Mouse (Mus musculus): Measurements from ENCODE around the gene Taf1a. TPM values are rescaled to one million over a fixed set of nuclear protein-coding genes. Genes with fewer than 3 reads are reported as not detected.
"Not testable (repeated sequence)": the region's sequence is repeated elsewhere in the genome, so short reads cannot be mapped to it uniquely, and the experiment has no call there.

Taf1a gene
- total and polyA plus RNA-seq, 3 experiments, result 1.4 to 16.4 (median 10.7) TPM

- Histone ChIP-seq H3K36me3 (replicated peaks) (no peaks in the 10 kb centered on the region), H3K9me3 (replicated peaks) (peaks cover 6% of the 10 kb centered on the region), H3K4me1 (ENCODE audit: insufficient read depth, low read depth, low read length) (peaks cover 21% of the 10 kb centered on the region), H3K27me3 (ENCODE audit: insufficient read depth, low read length) (peaks cover 23% of the 10 kb centered on the region), H3K4me3 (ENCODE audit: low read depth, low read length) (0 out of 2 replicates have a peak overlapping the region, but pooled peaks have one; percentile 20)
- ATAC-seq (ENCODE audit: extremely low read depth, insufficient number of reproducible peaks, low FRiP score, poor library complexity, severe bottlenecking) (no peak), DNase-seq (ENCODE audit: low spot score) (no peak)
- TF ChIP-seq GATA1 (IDR thresholded peaks at IDR 0.05; ENCODE audit: borderline replicate concordance, low read length) (no peak), CTCF (IDR thresholded peaks at IDR 0.05; ENCODE audit: low read depth, low read length) (no peak), GATA2 (IDR thresholded peaks at IDR 0.05; ENCODE audit: borderline replicate concordance, low read depth, low read length) (no peak)
Measured at GRCm38 (mm10) chr1:183374728-183375127, 14.1 kb upstream of the Taf1a start.

GRCm38 (mm10) chr1:183377045-183377444, 11.7 kb upstream of the Taf1a start:
- Histone ChIP-seq H3K4me3 (ENCODE audit: low read depth, low read length) (no peak overlapping the region), H3K4me1 (ENCODE audit: insufficient read depth, low read depth, low read length) (peaks cover 14% of the 10 kb centered on the region; the same call in 1 of the 2 replicates), H3K27me3 (ENCODE audit: insufficient read depth, low read length) (peaks cover 21% of the 10 kb centered on the region), H3K9me3 (replicated peaks) (peaks cover 6% of the 10 kb centered on the region), H3K36me3 (replicated peaks) (no peaks in the 10 kb centered on the region)
- TF ChIP-seq CTCF (IDR thresholded peaks at IDR 0.05; ENCODE audit: low read depth, low read length) (no peak), POLR2AphosphoS5 (IDR thresholded peaks at IDR 0.05; ENCODE audit: insufficient replicate concordance, low read depth, low read length) (no peak), GATA1 (IDR thresholded peaks at IDR 0.05; ENCODE audit: borderline replicate concordance, low read length) (no peak), TAL1 (conservative IDR thresholded peaks at IDR 0.05; ENCODE audit: low read depth, low read length) (no peak), GATA2 (IDR thresholded peaks at IDR 0.05; ENCODE audit: borderline replicate concordance, low read depth, low read length) (no peak)
- ATAC-seq (ENCODE audit: extremely low read depth, insufficient number of reproducible peaks, low FRiP score, poor library complexity, severe bottlenecking) (no peak), DNase-seq (ENCODE audit: low spot score) (no peak)

GRCm38 (mm10) chr1:183378321-183378941, 10.3 kb upstream of the Taf1a start:
- peak; percentile 87 for ATAC-seq (ENCODE audit: extremely low read depth, insufficient number of reproducible peaks, low FRiP score, poor library complexity, severe bottlenecking)
- Histone ChIP-seq H3K27me3 (ENCODE audit: insufficient read depth, low read length) (peaks cover 21% of the 10 kb centered on the region), H3K36me3 (replicated peaks) (no peaks in the 10 kb centered on the region), H3K4me3 (ENCODE audit: low read depth, low read length) (no peak overlapping the region), H3K9me3 (replicated peaks) (peaks cover 6% of the 10 kb centered on the region), H3K4me1 (ENCODE audit: insufficient read depth, low read depth, low read length) (peaks cover 14% of the 10 kb centered on the region; the same call in 1 of the 2 replicates)
- TF ChIP-seq CTCF (IDR thresholded peaks at IDR 0.05; ENCODE audit: low read depth, low read length) (no peak), POLR2AphosphoS5 (IDR thresholded peaks at IDR 0.05; ENCODE audit: insufficient replicate concordance, low read depth, low read length) (no peak), TAL1 (conservative IDR thresholded peaks at IDR 0.05; ENCODE audit: low read depth, low read length) (no peak), GATA1 (IDR thresholded peaks at IDR 0.05; ENCODE audit: borderline replicate concordance, low read length) (no peak), GATA2 (IDR thresholded peaks at IDR 0.05; ENCODE audit: borderline replicate concordance, low read depth, low read length) (no peak)
- no peak for DNase-seq (ENCODE audit: low spot score)

- H3K27me3 ChIP-seq (ENCODE audit: insufficient read depth, low read length), result peaks cover 22% of the 10 kb centered on the region
- DNase-seq (ENCODE audit: low spot score); ATAC-seq (ENCODE audit: extremely low read depth, insufficient number of reproducible peaks, low FRiP score, poor library complexity, severe bottlenecking): not testable (repeated sequence)
Measured at GRCm38 (mm10) chr1:183379376-183379775, 9.4 kb upstream of the Taf1a start.

GRCm38 (mm10) chr1:183381816-183382215, 7.0 kb upstream of the Taf1a start:
- ATAC-seq (ENCODE audit: extremely low read depth, insufficient number of reproducible peaks, low FRiP score, poor library complexity, severe bottlenecking), result no peak
- no peaks in the 10 kb centered on the region for H3K36me3 ChIP-seq (replicated peaks)
- no peak for DNase-seq (ENCODE audit: low spot score)
- H3K4me1 ChIP-seq (ENCODE audit: insufficient read depth, low read depth, low read length), result peaks cover 14% of the 10 kb centered on the region; the same call in 1 of the 2 replicates
- no peak overlapping the region for H3K4me3 ChIP-seq (ENCODE audit: low read depth, low read length)
- H3K27me3 ChIP-seq (ENCODE audit: insufficient read depth, low read length), result peaks cover 17% of the 10 kb centered on the region; the same call in 1 of the 2 replicates
- TF ChIP-seq GATA2 (IDR thresholded peaks at IDR 0.05; ENCODE audit: borderline replicate concordance, low read depth, low read length), result no peak
- TF ChIP-seq GATA1 (IDR thresholded peaks at IDR 0.05; ENCODE audit: borderline replicate concordance, low read length), result no peak
- no peak for TF ChIP-seq POLR2AphosphoS5 (IDR thresholded peaks at IDR 0.05; ENCODE audit: insufficient replicate concordance, low read depth, low read length)
- no peak for TF ChIP-seq CTCF (IDR thresholded peaks at IDR 0.05; ENCODE audit: low read depth, low read length)
- TF ChIP-seq TAL1 (conservative IDR thresholded peaks at IDR 0.05; ENCODE audit: low read depth, low read length), result no peak
- H3K9me3 ChIP-seq (replicated peaks), result no peaks in the 10 kb centered on the region

More at GRCm38 (mm10) chr1:183379376-183379775, 9.4 kb upstream of the Taf1a start:
- not testable (repeated sequence) for H3K9me3 ChIP-seq (replicated peaks); H3K36me3 ChIP-seq (replicated peaks); H3K4me3 ChIP-seq (ENCODE audit: low read depth, low read length)
- peaks cover 14% of the 10 kb centered on the region; the same call in 1 of the 2 replicates for H3K4me1 ChIP-seq (ENCODE audit: insufficient read depth, low read depth, low read length)

GRCm38 (mm10) chr1:183382621-183383020, 6.2 kb upstream of the Taf1a start:
- Histone ChIP-seq H3K4me3 (ENCODE audit: low read depth, low read length) (no peak overlapping the region), H3K9me3 (replicated peaks) (no peaks in the 10 kb centered on the region), H3K36me3 (replicated peaks) (no peaks in the 10 kb centered on the region), H3K4me1 (ENCODE audit: insufficient read depth, low read depth, low read length) (peaks cover 14% of the 10 kb centered on the region; the same call in 1 of the 2 replicates), H3K27me3 (ENCODE audit: insufficient read depth, low read length) (peaks cover 14% of the 10 kb centered on the region; the same call in 1 of the 2 replicates)
- no peak for DNase-seq (ENCODE audit: low spot score)
- no peak for ATAC-seq (ENCODE audit: extremely low read depth, insufficient number of reproducible peaks, low FRiP score, poor library complexity, severe bottlenecking)
- TF ChIP-seq POLR2AphosphoS5 (IDR thresholded peaks at IDR 0.05; ENCODE audit: insufficient replicate concordance, low read depth, low read length), result no peak
- no peak for TF ChIP-seq GATA2 (IDR thresholded peaks at IDR 0.05; ENCODE audit: borderline replicate concordance, low read depth, low read length)
- no peak for TF ChIP-seq TAL1 (conservative IDR thresholded peaks at IDR 0.05; ENCODE audit: low read depth, low read length)
- TF ChIP-seq CTCF (IDR thresholded peaks at IDR 0.05; ENCODE audit: low read depth, low read length), result no peak
- no peak for TF ChIP-seq GATA1 (IDR thresholded peaks at IDR 0.05; ENCODE audit: borderline replicate concordance, low read length)

- ATAC-seq (ENCODE audit: extremely low read depth, insufficient number of reproducible peaks, low FRiP score, poor library complexity, severe bottlenecking); H3K9me3 ChIP-seq (replicated peaks); H3K4me3 ChIP-seq (ENCODE audit: low read depth, low read length); H3K27me3 ChIP-seq (ENCODE audit: insufficient read depth, low read length); DNase-seq (ENCODE audit: low spot score): not testable (repeated sequence)
- Histone ChIP-seq H3K4me1 (ENCODE audit: insufficient read depth, low read depth, low read length) (peaks cover 22% of the 10 kb centered on the region), H3K36me3 (replicated peaks) (peaks cover 19% of the 10 kb centered on the region)
Measured at GRCm38 (mm10) chr1:183387421-183387820, 1.4 kb upstream of the Taf1a start.
